ENCODE assay signal across 8 mouse cellular contexts in the genomic region with DNA sequence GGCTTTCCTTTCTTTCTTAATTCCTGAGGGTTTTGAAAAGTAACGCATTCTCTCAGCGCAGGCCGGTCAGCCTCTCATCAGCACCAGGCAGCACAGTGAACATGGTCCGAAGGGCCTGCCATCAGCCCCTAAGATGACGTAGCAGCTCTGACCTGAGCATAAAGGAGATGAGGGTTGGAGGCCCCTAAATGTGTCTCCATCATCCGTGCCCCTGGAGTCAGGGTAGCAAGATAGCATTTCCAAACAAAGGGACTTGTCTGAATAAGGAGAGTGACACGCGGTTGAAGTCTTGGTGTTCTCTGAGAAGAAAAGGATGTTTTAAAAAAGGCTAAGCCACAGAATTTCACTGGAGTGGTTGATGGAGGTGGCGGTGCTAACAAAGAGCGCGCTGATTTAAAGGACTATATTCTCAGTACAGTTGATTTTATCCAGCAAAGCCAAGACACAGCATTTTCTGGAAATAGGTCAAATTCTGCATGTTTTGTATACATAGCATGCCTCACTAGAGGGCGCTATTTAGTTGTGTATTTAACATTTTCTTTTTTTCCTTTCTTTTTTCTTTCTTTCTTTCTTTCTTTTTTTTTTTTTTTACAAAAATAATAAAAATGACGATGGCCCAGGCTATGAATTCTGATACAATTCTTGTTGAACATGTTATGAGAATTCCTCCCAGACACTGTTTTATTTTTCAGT. TPM values are rescaled to one million over a fixed set of nuclear protein-coding genes. Genes with fewer than 3 reads are reported as not detected.
DNase-seq lines count a peak whose midpoint lies in the region; ATAC-seq and TF ChIP-seq lines count a peak whose summit lies in the region.

No protein-coding gene starts in this region.

- TF ChIP-seq CTCF in intestine, postnatal 0 days (IDR thresholded peaks at IDR 0.05; ENCODE audit: low read depth) = peak; percentile 68
- peak; percentile 65 for TF ChIP-seq CTCF in Patski (IDR thresholded peaks at IDR 0.05)
- TF ChIP-seq CTCF in lung, postnatal 0 days (IDR thresholded peaks at IDR 0.05) = peak; percentile 64

- H3K4me3 ChIP-seq in intestine, postnatal 0 days (ENCODE audit: low read depth, low read length) = no peak overlapping the region
- no peak overlapping the region for H3K4me3 ChIP-seq in intestine, embryonic 15.5 days (replicated peaks)
- H3K4me3 ChIP-seq in lung, postnatal 0 days (ENCODE audit: low read depth, low read length) = no peak overlapping the region

- no peaks in the 10 kb centered on the region for H3K36me3 ChIP-seq in intestine, postnatal 0 days (ENCODE audit: control insufficient read depth, insufficient read depth)
- H3K36me3 ChIP-seq in intestine, embryonic 15.5 days = no peaks in the 10 kb centered on the region
- no peaks in the 10 kb centered on the region for H3K36me3 ChIP-seq in lung, postnatal 0 days (ENCODE audit: insufficient read depth, low read length)

- CTCF ChIA-PET in Patski (lab: Charles Lee) = no interaction called here

- H3K9ac ChIP-seq in intestine, postnatal 0 days (ENCODE audit: low read depth, low read length) = no peak overlapping the region
- no peak overlapping the region for H3K9ac ChIP-seq in intestine, embryonic 15.5 days
- no peak overlapping the region for H3K9ac ChIP-seq in lung, postnatal 0 days (replicated peaks; ENCODE audit: low read depth)

- POLR2A ChIA-PET in Patski (lab: Charles Lee) = no interaction called here

- no peaks in the 10 kb centered on the region for H3K27me3 ChIP-seq in intestine, postnatal 0 days (replicated peaks; ENCODE audit: control insufficient read depth, insufficient read depth, low read length)
- no peaks in the 10 kb centered on the region for H3K27me3 ChIP-seq in intestine, embryonic 15.5 days (replicated peaks)
- H3K27me3 ChIP-seq in Patski = no peaks in the 10 kb centered on the region
- no peaks in the 10 kb centered on the region for H3K27me3 ChIP-seq in lung, postnatal 0 days (replicated peaks; ENCODE audit: insufficient read depth, low read length)

- TF ChIP-seq EP300 in lung, postnatal 0 days (IDR thresholded peaks at IDR 0.05) = no peak

- no peaks in the 10 kb centered on the region for H3K9me3 ChIP-seq in intestine, postnatal 0 days (ENCODE audit: control insufficient read depth)
- no peaks in the 10 kb centered on the region for H3K9me3 ChIP-seq in intestine, embryonic 15.5 days
- H3K9me3 ChIP-seq in lung, postnatal 0 days (ENCODE audit: low read length) = no peaks in the 10 kb centered on the region

- no peak for ATAC-seq in intestine, postnatal 0 days
- no peak for ATAC-seq in intestine, embryonic 15.5 days
- ATAC-seq in Patski = no peak
- no peak for ATAC-seq in lung, postnatal 0 days
- ATAC-seq in megakaryocyte-erythroid progenitor cell, adult 5-6 weeks (replicated peaks; ENCODE audit: low FRiP score, low TSS enrichment, poor library complexity, severe bottlenecking) = no peak
- no peak for ATAC-seq in activated CD4-positive, CD25-positive, alpha-beta regulatory T cell, adult 4 months

- DNase-seq in 416B (ENCODE audit: low read depth) (peak; percentile 35), Patski (ENCODE audit: low read depth, low spot score) (no peak)
- peak; percentile 57 for DNase-seq in lung, postnatal 0 days (ENCODE audit: low spot score)
- no peak for DNase-seq in right cerebral cortex, postnatal 25 days

- 58% methylated on average over 13 of the region's 13 CpGs for WGBS in intestine, postnatal 0 days
- 58% methylated on average over 13 of the region's 13 CpGs for WGBS in intestine, embryonic 15.5 days
- 53% methylated on average over 13 of the region's 13 CpGs for WGBS in lung, postnatal 0 days

- H3K27ac ChIP-seq in intestine, postnatal 0 days (ENCODE audit: low read depth, low read length) = no peak overlapping the region
- H3K27ac ChIP-seq in intestine, embryonic 15.5 days = no peak overlapping the region
- no peak overlapping the region for H3K27ac ChIP-seq in lung, postnatal 0 days (ENCODE audit: low read length)

- H3K4me1 ChIP-seq in intestine, postnatal 0 days (replicated peaks; ENCODE audit: control insufficient read depth, insufficient read depth, low read length) = no peaks in the 10 kb centered on the region
- no peaks in the 10 kb centered on the region; the same call in 1 of the 2 replicates for H3K4me1 ChIP-seq in intestine, embryonic 15.5 days (replicated peaks)
- no peaks in the 10 kb centered on the region for H3K4me1 ChIP-seq in lung, postnatal 0 days (ENCODE audit: insufficient read depth, low read depth, low read length)

- in situ Hi-C loops in Patski (cut with MboI; ENCODE audit: low pct_unique_long_range_greater_than_20kb) = no loop called here

- no peak overlapping the region for H3K4me2 ChIP-seq in intestine, postnatal 0 days (replicated peaks; ENCODE audit: low read depth)
- H3K4me2 ChIP-seq in intestine, embryonic 15.5 days (replicated peaks) = no peak overlapping the region
- H3K4me2 ChIP-seq in lung, postnatal 0 days (replicated peaks; ENCODE audit: low read depth, low read length) = no peak overlapping the region

RNA-seq across cellular contexts. Expression of a gene that starts 34.8 kb away (rescaled TPM):
- 10.7 and 12.9 TPM in 2 replicates for polyA plus RNA-seq in intestine, postnatal 0 days (2015; fragmentation: Nextera tagmentation; extraction: Ambion mirVana)
- polyA plus RNA-seq in intestine, embryonic 15.5 days (2015; fragmentation: Nextera tagmentation; extraction: Ambion mirVana) = 29.3 and 31.9 TPM in 2 replicates
- polyA plus RNA-seq in Patski (2021) = 21.6 TPM
- polyA plus RNA-seq in lung, postnatal 0 days (2015; fragmentation: Nextera tagmentation; extraction: Ambion mirVana) = 14.0 and 15.8 TPM in 2 replicates
- 17.2 and 22.5 TPM in 2 replicates for total RNA-seq in megakaryocyte-erythroid progenitor cell, adult 5-6 weeks (2014; fragmentation: Nextera tagmentation)
- total RNA-seq in megakaryocyte-erythroid progenitor cell, adult 5-6 weeks (2017) = 31.3 and 35.5 TPM in 2 replicates
- 10 to 100 TPM; 21.8 to 28.2 TPM for polyA plus RNA-seq in activated CD4-positive, CD25-positive, alpha-beta regulatory T cell, adult 4 months (2017; shearing (Covaris generic))

Comparison
In these comparisons a context has a peak if more than half of its experiments do, and no peak if none do; other contexts are left out.
1. DNase-seq: peak in 416B (single experiment) and lung, postnatal 0 days (single experiment); none in Patski (single experiment) and right cerebral cortex, postnatal 25 days (single experiment).
2. Peak in every context shown above with its lines, with median percentiles within 50 percentile points of each other: CTCF ChIP-seq.